Mouse (Mus musculus) G1E (cell line): ENCODE measurements at regions not wholly inside any gene's neighbourhood (a gene's known extent, or its start where the extent isn't known, plus 50 kb on each side); places are given as distances from the start of the nearest gene placed in this dataset.

Source experiments
- ATAC-seq: 2 replicates; pipeline ENCODE4 v1.8.0; 2016; ENCODE audit warnings: mild to moderate bottlenecking; ENCODE audit not compliant: insufficient number of reproducible peaks, poor library complexity, low FRiP score, severe bottlenecking; ENCODE audit errors: extremely low read depth
- DNase-seq: peaks from one replicate; pipeline ENCODE4 v3.0.0; 2012; ENCODE audit warnings: low spot score
- H3K27me3 ChIP-seq: 2 replicates; pipeline ENCODE4 v1.6.1; 2012; ENCODE audit warnings: mild to moderate bottlenecking, low read length, inconsistent platforms; ENCODE audit not compliant: insufficient read depth
- H3K36me3 ChIP-seq: replicated peaks from 2 replicates; pipeline ENCODE3; 2012; ENCODE audit warnings: mild to moderate bottlenecking, inconsistent platforms
- H3K4me1 ChIP-seq: 2 replicates; pipeline ENCODE4 v1.6.1; 2012; ENCODE audit warnings: low read depth, low read length, inconsistent platforms, mixed read lengths; ENCODE audit not compliant: insufficient read depth
- H3K4me3 ChIP-seq: 2 replicates; pipeline ENCODE4 v1.5.1; 2012; ENCODE audit warnings: low read depth, mild to moderate bottlenecking, inconsistent platforms, low read length, moderate library complexity, mixed read lengths
- H3K9me3 ChIP-seq: replicated peaks from 2 replicates; pipeline ENCODE4 v1.6.1; 2012; ENCODE audit warnings: inconsistent platforms
- CTCF ChIP-seq: IDR thresholded peaks from 2 replicates; pipeline ENCODE4 v1.5.1; 2012; ENCODE audit warnings: low read depth, low read length, inconsistent platforms, mixed read lengths
- GATA1 ChIP-seq: IDR thresholded peaks from 2 replicates; pipeline ENCODE4 v1.6.1; 2012; ENCODE audit warnings: borderline replicate concordance, low read length, inconsistent platforms, mixed read lengths
- GATA2 ChIP-seq: IDR thresholded peaks from 2 replicates; pipeline ENCODE4 v1.6.1; 2012; ENCODE audit warnings: low read depth, low read length, inconsistent platforms, borderline replicate concordance
- POLR2AphosphoS5 ChIP-seq: IDR thresholded peaks from 2 replicates; pipeline ENCODE4 v1.6.1; 2012; ENCODE audit warnings: low read depth, low read length, inconsistent platforms; ENCODE audit not compliant: insufficient replicate concordance
- TAL1 ChIP-seq: conservative IDR thresholded peaks from 2 replicates; pipeline ENCODE4 v1.6.1; 2012; ENCODE audit warnings: low read depth, low read length, inconsistent platforms, mixed read lengths

- Histone ChIP-seq H3K9me3 (peaks cover 67% of the 10 kb centered on the region), H3K27me3 (no peaks in the 10 kb centered on the region), H3K36me3 (no peaks in the 10 kb centered on the region), H3K4me3 (no peak overlapping the region), H3K4me1 (no peaks in the 10 kb centered on the region)
- TF ChIP-seq TAL1, result no peak
- TF ChIP-seq CTCF, result no peak
- no peak for TF ChIP-seq GATA1
- TF ChIP-seq POLR2AphosphoS5, result no peak
- TF ChIP-seq GATA2, result no peak
- ATAC-seq (no peak), DNase-seq (no peak)
Measured at GRCm38 (mm10) chr5:101441782-101442181, 223.0 kb downstream of the Nkx6-1 start.

GRCm38 (mm10) chr5:101437666-101438299 lies 227.0 kb downstream of the Nkx6-1 start:
- H3K4me1 ChIP-seq, result no peaks in the 10 kb centered on the region
- TF ChIP-seq CTCF (no peak), POLR2AphosphoS5 (no peak)
- no peak for DNase-seq
- no peaks in the 10 kb centered on the region for H3K36me3 ChIP-seq
- H3K9me3 ChIP-seq, result peaks cover 61% of the 10 kb centered on the region
- H3K27me3 ChIP-seq, result no peaks in the 10 kb centered on the region
- no peak for ATAC-seq
- no peak overlapping the region for H3K4me3 ChIP-seq

- Histone ChIP-seq H3K4me3 (no peak overlapping the region), H3K27me3 (no peaks in the 10 kb centered on the region), H3K36me3 (no peaks in the 10 kb centered on the region), H3K9me3 (peaks cover 56% of the 10 kb centered on the region), H3K4me1 (no peaks in the 10 kb centered on the region)
- no peak for ATAC-seq
- no peak for DNase-seq
- no peak for TF ChIP-seq CTCF
- no peak for TF ChIP-seq TAL1
- TF ChIP-seq GATA1, result no peak
- TF ChIP-seq POLR2AphosphoS5, result no peak
- no peak for TF ChIP-seq GATA2
Measured at GRCm38 (mm10) chr5:101426067-101426771, 238.6 kb downstream of the Nkx6-1 start.

GRCm38 (mm10) chr5:101384316-101384715 lies 280.5 kb downstream of the Nkx6-1 start:
- Histone ChIP-seq H3K4me3 (no peak overlapping the region), H3K36me3 (no peaks in the 10 kb centered on the region), H3K27me3 (no peaks in the 10 kb centered on the region), H3K9me3 (peaks cover 37% of the 10 kb centered on the region), H3K4me1 (no peaks in the 10 kb centered on the region)
- DNase-seq (no peak), ATAC-seq (no peak)
- TF ChIP-seq CTCF (no peak), TAL1 (no peak), GATA1 (no peak)

GRCm38 (mm10) chr5:101381361-101381760 lies 283.4 kb downstream of the Nkx6-1 start:
- Histone ChIP-seq H3K4me1 (no peaks in the 10 kb centered on the region), H3K9me3 (peaks cover 40% of the 10 kb centered on the region), H3K27me3 (no peaks in the 10 kb centered on the region), H3K36me3 (no peaks in the 10 kb centered on the region), H3K4me3 (no peak overlapping the region)
- no peak for ATAC-seq
- TF ChIP-seq CTCF (no peak), TAL1 (no peak), GATA2 (no peak), GATA1 (no peak), POLR2AphosphoS5 (no peak)
- DNase-seq, result no peak

GRCm38 (mm10) chr5:101376657-101377056 lies 288.1 kb downstream of the Nkx6-1 start:
- ATAC-seq (no peak), DNase-seq (no peak)
- Histone ChIP-seq H3K36me3 (no peaks in the 10 kb centered on the region), H3K4me1 (no peaks in the 10 kb centered on the region), H3K9me3 (peaks cover 44% of the 10 kb centered on the region), H3K27me3 (no peaks in the 10 kb centered on the region), H3K4me3 (no peak overlapping the region)
- no peak for TF ChIP-seq GATA1
- no peak for TF ChIP-seq CTCF
- no peak for TF ChIP-seq POLR2AphosphoS5

- Histone ChIP-seq H3K4me3 (no peak overlapping the region), H3K9me3 (peaks cover 44% of the 10 kb centered on the region), H3K27me3 (no peaks in the 10 kb centered on the region), H3K4me1 (no peaks in the 10 kb centered on the region), H3K36me3 (no peaks in the 10 kb centered on the region)
- no peak for TF ChIP-seq GATA1
- no peak for TF ChIP-seq TAL1
- no peak for TF ChIP-seq CTCF
- TF ChIP-seq POLR2AphosphoS5, result no peak
- no peak for TF ChIP-seq GATA2
- ATAC-seq (no peak), DNase-seq (no peak)
Measured at GRCm38 (mm10) chr5:101374129-101374528, 290.7 kb downstream of the Nkx6-1 start.
